Mouse (Mus musculus) lung, embryonic 14.5 days (tissue): ENCODE measurements at regions not wholly inside any gene's neighbourhood (a gene's known extent, or its start where the extent isn't known, plus 50 kb on each side); places are given as distances from the start of the nearest gene placed in this dataset.

Experiments used
- ATAC-seq: fragments of 200-750 bp; cut with Nextera tagmentation; 2 replicates; pipeline ENCODE4 v1.8.0; 2017; ENCODE audit warnings: mild to moderate bottlenecking, moderate TSS enrichment, moderate library complexity; ENCODE audit not compliant: insufficient read depth
- DNase-seq: peaks from one replicate; pipeline ENCODE4 v3.0.0-alpha.2; 2015
- H3K27ac ChIP-seq: fragments of 300-500 bp; sonication (generic); 2 replicates; pipeline ENCODE4 v1.5.1; 2014; ENCODE audit warnings: low read depth, mild to moderate bottlenecking, moderate library complexity
- H3K27me3 ChIP-seq: fragments of 300-500 bp; sonication (generic); 2 replicates; pipeline ENCODE4 v1.6.1; 2014; ENCODE audit warnings: low read length, control low read depth; ENCODE audit not compliant: insufficient read depth
- H3K36me3 ChIP-seq: fragments of 300-500 bp; sonication (generic); 2 replicates; pipeline ENCODE4 v1.6.1; 2014; ENCODE audit warnings: control low read depth; ENCODE audit not compliant: insufficient read depth
- H3K4me1 ChIP-seq: fragments of 300-500 bp; sonication (generic); 2 replicates; pipeline ENCODE4 v1.6.1; 2014; ENCODE audit warnings: antibody characterized with exemption, control low read depth; ENCODE audit not compliant: insufficient read depth
- H3K4me2 ChIP-seq: fragments of 300-500 bp; sonication (generic); 2 replicates; pipeline ENCODE4 v1.6.1; 2014; ENCODE audit warnings: mild to moderate bottlenecking
- H3K4me3 ChIP-seq: fragments of 300-500 bp; sonication (generic); 2 replicates; pipeline ENCODE4 v1.5.1; 2014; ENCODE audit warnings: low read depth, low read length
- H3K9ac ChIP-seq: fragments of 300-500 bp; sonication (generic); 2 replicates; pipeline ENCODE4 v1.6.1; 2014
- H3K9me3 ChIP-seq: fragments of 300-500 bp; sonication (generic); 2 replicates; pipeline ENCODE4 v1.6.1; 2016; ENCODE audit warnings: low read depth, low read length, control low read depth
- CTCF ChIP-seq: IDR thresholded peaks from 2 replicates; pipeline ENCODE4 v1.5.1; 2016; ENCODE audit warnings: antibody characterized with exemption, low read depth
- WGBS: fragments of 180-500 bp; shearing (Covaris S2); extraction: QIAGEN DNeasy Blood & Tissue Kit; methylation state at CpG from one replicate; pipeline ENCODE4 v1.1.7; 2014; 5-methylcytosine and 5-hydroxymethylcytosine counted together

DNA sequence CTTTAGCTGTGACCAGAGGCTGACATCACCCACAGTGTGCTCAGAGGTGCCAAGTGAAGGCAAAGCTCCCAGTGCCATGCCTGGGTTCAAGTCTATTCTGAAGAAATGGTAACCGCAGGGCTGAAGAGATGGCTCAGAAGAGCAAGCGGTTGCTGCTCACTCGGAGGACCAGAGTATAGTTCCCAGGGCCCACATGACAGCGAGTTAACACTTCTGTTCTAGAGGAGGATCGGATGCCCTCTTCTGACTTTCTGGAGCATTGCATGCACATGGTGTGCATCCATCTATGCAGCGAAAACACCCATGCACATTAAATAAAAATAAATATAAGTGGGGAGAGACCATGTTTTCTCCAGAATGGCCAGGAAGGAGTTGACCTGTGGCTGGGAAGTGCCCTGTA, 209.5 kb downstream of the Sorl1 start:
- H3K9ac ChIP-seq: no peak overlapping the region
- ATAC-seq (no peak), DNase-seq (no peak)
- no peaks in the 10 kb centered on the region for H3K9me3 ChIP-seq
- H3K4me2 ChIP-seq: no peak overlapping the region
- H3K27ac ChIP-seq: no peak overlapping the region
- no peak for TF ChIP-seq CTCF
- H3K36me3 ChIP-seq: no peaks in the 10 kb centered on the region
- H3K4me3 ChIP-seq: no peak overlapping the region
- no peaks in the 10 kb centered on the region for H3K27me3 ChIP-seq
- 89% methylated on average over 6 of the region's 6 CpGs for WGBS
- H3K4me1 ChIP-seq: no peaks in the 10 kb centered on the region

DNA sequence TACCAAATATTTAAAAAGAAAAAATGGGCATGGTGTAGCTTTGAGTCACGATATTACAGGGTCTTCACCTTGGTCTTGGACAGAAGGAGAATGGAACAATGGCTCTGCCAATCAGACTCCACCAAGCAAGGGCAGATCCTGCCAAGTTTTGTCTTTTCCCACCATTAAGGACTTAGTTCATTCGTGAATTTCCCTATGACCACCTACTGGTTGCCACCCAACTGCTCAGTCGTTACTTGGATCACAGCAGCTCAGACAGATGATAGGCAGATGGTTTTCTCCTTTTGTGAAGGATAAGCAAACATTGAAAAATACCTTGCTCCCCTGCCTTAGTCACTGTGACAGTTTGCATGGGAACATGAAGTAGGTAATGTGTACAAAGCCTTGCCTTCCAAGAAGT, 210.2 kb downstream of the Sorl1 start:
- H3K27ac ChIP-seq: no peak overlapping the region
- ATAC-seq: no peak
- DNase-seq: no peak
- no peak for TF ChIP-seq CTCF
- H3K9ac ChIP-seq: no peak overlapping the region
- no peak overlapping the region for H3K4me3 ChIP-seq
- no peaks in the 10 kb centered on the region for H3K9me3 ChIP-seq
- no peaks in the 10 kb centered on the region for H3K4me1 ChIP-seq
- WGBS: 69% methylated on average over 3 of the region's 3 CpGs
- no peaks in the 10 kb centered on the region for H3K27me3 ChIP-seq
- H3K36me3 ChIP-seq: no peaks in the 10 kb centered on the region
- H3K4me2 ChIP-seq: no peak overlapping the region

- H3K36me3 ChIP-seq: no peaks in the 10 kb centered on the region
- H3K4me2 ChIP-seq: no peak overlapping the region
- no peak for DNase-seq
- WGBS: 77% methylated on average over 5 of the region's 5 CpGs
- H3K4me3 ChIP-seq: no peak overlapping the region
- H3K4me1 ChIP-seq: no peaks in the 10 kb centered on the region
- no peak overlapping the region for H3K9ac ChIP-seq
- no peaks in the 10 kb centered on the region for H3K9me3 ChIP-seq
- H3K27me3 ChIP-seq: no peaks in the 10 kb centered on the region
- no peak for TF ChIP-seq CTCF
- ATAC-seq: no peak
- H3K27ac ChIP-seq: no peak overlapping the region
Measured at GRCm38 (mm10) chr9:41912482-41912881, 211.6 kb downstream of the Sorl1 start.

DNA sequence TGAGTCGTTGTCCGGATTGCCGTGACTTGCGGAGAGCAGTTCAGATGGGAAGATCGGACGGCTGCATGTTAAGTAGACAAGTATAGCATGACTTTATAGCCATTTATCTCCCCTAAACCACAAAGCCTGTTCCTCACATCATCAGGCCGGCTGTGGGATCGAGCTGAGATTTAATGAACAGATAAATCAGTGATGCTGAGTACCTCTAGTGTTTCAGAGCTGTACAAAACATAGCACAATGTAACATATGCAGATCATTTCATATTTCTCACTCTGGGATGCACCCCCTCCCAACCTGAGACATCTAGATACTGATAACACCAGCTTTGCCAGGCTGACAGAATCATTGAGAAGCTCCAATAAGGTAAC, 223.5 kb downstream of the Sorl1 start:
- Histone ChIP-seq H3K9me3 (no peaks in the 10 kb centered on the region), H3K4me2 (no peak overlapping the region), H3K9ac (no peak overlapping the region), H3K4me3 (no peak overlapping the region), H3K27ac (no peak overlapping the region), H3K4me1 (no peaks in the 10 kb centered on the region; the same call in 1 of the 2 replicates), H3K36me3 (no peaks in the 10 kb centered on the region), H3K27me3 (no peaks in the 10 kb centered on the region)
- no peak for TF ChIP-seq CTCF
- 77% methylated on average over 8 of the region's 8 CpGs for WGBS
- no peak for DNase-seq
- no peak for ATAC-seq

- no peak overlapping the region for H3K9ac ChIP-seq
- DNase-seq (no peak), ATAC-seq (no peak; the same call in 1 of the 2 replicates)
- H3K27ac ChIP-seq: no peak overlapping the region; the same call in 1 of the 2 replicates
- H3K9me3 ChIP-seq: no peaks in the 10 kb centered on the region
- no peak overlapping the region for H3K4me3 ChIP-seq
- H3K4me1 ChIP-seq: no peaks in the 10 kb centered on the region; the same call in 1 of the 2 replicates
- TF ChIP-seq CTCF: no peak
- H3K36me3 ChIP-seq: no peaks in the 10 kb centered on the region
- H3K27me3 ChIP-seq: no peaks in the 10 kb centered on the region
- no peak overlapping the region for H3K4me2 ChIP-seq
- 43% methylated on average over 11 of the region's 11 CpGs for WGBS
Measured at GRCm38 (mm10) chr9:41899766-41900605, 224.1 kb downstream of the Sorl1 start.

- Histone ChIP-seq H3K4me3 (no peak overlapping the region), H3K9me3 (no peaks in the 10 kb centered on the region), H3K27ac (no peak overlapping the region), H3K4me2 (no peak overlapping the region), H3K27me3 (no peaks in the 10 kb centered on the region), H3K9ac (no peak overlapping the region), H3K36me3 (no peaks in the 10 kb centered on the region), H3K4me1 (peaks cover 7% of the 10 kb centered on the region; the same call in 1 of the 2 replicates)
- no peak for TF ChIP-seq CTCF
- DNase-seq (peak; percentile 85), ATAC-seq (no peak)
- 32% methylated on average over 5 of the region's 5 CpGs for WGBS
Measured at GRCm38 (mm10) chr9:41895106-41895505, 229.0 kb downstream of the Sorl1 start.

DNA sequence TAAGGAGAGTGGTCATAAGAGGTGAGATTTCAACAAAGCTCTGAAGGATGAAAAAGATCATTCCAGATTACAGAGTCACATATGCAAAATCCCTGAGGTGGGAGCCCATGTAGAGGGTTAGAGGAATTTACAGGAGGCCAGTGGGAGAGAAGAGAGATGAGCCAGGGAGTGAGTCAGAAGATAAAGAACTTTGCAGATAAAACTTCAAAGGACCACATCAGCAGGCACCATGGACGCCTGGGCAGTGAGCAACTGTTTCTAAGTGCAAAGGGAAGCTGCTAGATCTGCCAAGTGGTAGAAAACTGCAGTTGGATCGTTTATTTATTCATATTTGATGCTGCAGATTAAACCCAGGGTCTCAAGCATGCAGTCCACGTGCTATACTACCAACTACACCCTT, 231.3 kb downstream of the Sorl1 start:
- Histone ChIP-seq H3K27ac (no peak overlapping the region), H3K36me3 (no peaks in the 10 kb centered on the region), H3K9ac (no peak overlapping the region), H3K27me3 (no peaks in the 10 kb centered on the region), H3K4me1 (peaks cover 10% of the 10 kb centered on the region; the same call in 1 of the 2 replicates), H3K9me3 (no peaks in the 10 kb centered on the region), H3K4me2 (no peak overlapping the region), H3K4me3 (no peak overlapping the region)
- WGBS: 20% methylated on average over 3 of the region's 3 CpGs
- ATAC-seq (no peak), DNase-seq (peak; percentile 30)
- no peak for TF ChIP-seq CTCF
